Mouse (Mus musculus) Patski (cell line): ENCODE data around the gene Tas1r1. TPM values are rescaled to one million over a fixed set of nuclear protein-coding genes. Genes with fewer than 3 reads are reported as not detected.

Experiments
- ATAC-seq: fragments of 100-300 bp; one replicate; pipeline ENCODE4 v1.8.0; 2021
- CTCF ChIA-PET: fragments of 350-600 bp; sonication (Branson Sonifier 250); formaldehyde crosslinking; loops from one replicate; lab custom pipeline; 2022; ENCODE audit warnings: inconsistent platforms; lab: Charles Lee
- POLR2A ChIA-PET: fragments of 350-600 bp; sonication (Branson Sonifier 250); formaldehyde crosslinking; loops from one replicate; lab custom pipeline; 2022; ENCODE audit warnings: antibody characterized with exemption, inconsistent platforms; lab: Charles Lee
- DNase-seq: peaks from one replicate; pipeline ENCODE4 v3.0.0-alpha.2; 2011; ENCODE audit warnings: low read depth, low spot score
- H3K27me3 ChIP-seq: fragments of 371-371 bp; one replicate; pipeline ENCODE4 v1.5.1; 2021
- CTCF ChIP-seq: fragments of 100-300 bp; IDR thresholded peaks from one replicate; pipeline ENCODE4 v1.5.1; 2021
- in situ Hi-C: fragments of 300-500 bp; cut with MboI; formaldehyde crosslinking; loops from 3 replicates; pipeline ENCODE4 v1.11.1; 2018; ENCODE audit warnings: low pct_unique_long_range_greater_than_20kb, mixed read lengths
- polyA plus RNA-seq: library from polyadenylated mRNA; unstranded; gene quantifications from one replicate; pipeline ENCODE4 v1.2.3, GENCODE M21; 2021

Tas1r1 gene
- polyA plus RNA-seq, result 0.56 TPM

DNA sequence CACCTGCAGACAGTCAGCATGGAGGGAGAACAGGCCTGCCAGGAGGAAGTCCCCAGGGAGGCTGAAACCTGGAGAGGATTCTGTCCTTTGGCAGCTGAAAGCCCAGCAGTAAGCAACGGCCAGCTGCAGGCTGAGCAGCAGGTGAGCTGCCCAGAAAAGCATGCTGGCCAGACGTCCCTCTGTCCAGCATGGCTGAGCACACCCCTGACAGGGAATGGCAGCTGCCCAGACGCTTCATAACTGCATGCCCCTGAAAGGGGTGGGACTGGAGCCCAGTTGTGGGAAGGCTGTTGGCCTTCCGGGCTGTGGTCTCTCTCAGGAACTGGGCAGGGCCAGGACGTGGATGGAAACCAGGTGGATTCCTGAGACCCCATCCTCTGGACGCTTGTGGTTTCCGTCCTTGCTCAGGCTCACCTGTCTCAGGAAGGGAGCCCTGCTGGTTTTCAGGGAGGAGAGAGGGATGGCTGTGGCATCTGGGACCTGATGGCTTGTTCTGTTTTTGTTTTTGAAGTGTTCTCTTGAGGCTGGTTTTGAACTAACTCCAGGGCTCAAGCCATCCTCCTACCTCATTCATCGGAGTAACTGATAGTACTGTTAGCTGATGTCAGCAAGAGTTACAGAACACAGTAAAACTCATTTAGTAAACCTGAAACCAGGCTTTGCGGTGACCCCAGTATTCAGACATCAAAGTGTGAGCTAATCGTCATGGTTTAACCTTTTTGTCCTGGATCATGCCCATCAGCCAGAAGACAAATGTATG, at the start of gene Tas1r1:
Tas1r1 (minus strand) TSS at position 344 of the 760 bp plus-strand sequence.
- DNase-seq (no peak), ATAC-seq (no peak)
- H3K27me3 ChIP-seq, result no peaks in the 10 kb centered on the region
- POLR2A ChIA-PET, result interaction anchor here (0.6 to 1.4 kb wide), 5 partner anchors 9 to 55 kb away, joined by 3 to 4 read pairs (median 3); no protein-coding TSS in a partner anchor
- no peak for TF ChIP-seq CTCF
- CTCF ChIA-PET, result interaction anchor here (0.6 to 3.5 kb wide), 10 partner anchors 9 to 63 kb away, joined by 3 to 21 read pairs (median 3); no protein-coding TSS in a partner anchor
- in situ Hi-C loops, result no loop called here

DNA sequence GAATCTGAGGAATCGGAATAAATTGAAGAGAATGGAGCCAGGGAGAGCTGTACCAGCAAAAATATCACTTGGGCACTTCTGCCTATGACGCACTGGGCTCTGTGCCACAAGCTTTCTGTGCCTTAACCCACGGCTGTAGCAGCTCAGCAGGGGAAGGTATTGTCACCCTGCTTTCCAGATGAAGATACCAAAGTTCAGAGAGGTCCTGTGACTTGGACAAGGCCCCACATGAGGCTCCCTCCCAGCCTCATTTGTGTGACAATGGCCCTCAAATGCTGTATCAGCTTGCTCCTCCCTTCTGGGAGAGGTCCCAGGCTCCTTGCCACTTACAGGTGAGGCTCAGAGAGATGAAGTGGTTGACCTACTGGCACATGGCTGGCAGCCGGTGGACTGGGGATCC, 49.8 kb upstream of the Tas1r1 start:
- POLR2A ChIA-PET, result interaction anchor here (0.5 to 0.8 kb wide), 2 partner anchors 29 to 389 kb away, joined by 3 read pairs; no protein-coding TSS in a partner anchor
- in situ Hi-C loops, result no loop called here
- no peak for DNase-seq
- H3K27me3 ChIP-seq, result no peaks in the 10 kb centered on the region
- no peak for ATAC-seq
- CTCF ChIA-PET, result no interaction called here
- TF ChIP-seq CTCF, result no peak

DNA sequence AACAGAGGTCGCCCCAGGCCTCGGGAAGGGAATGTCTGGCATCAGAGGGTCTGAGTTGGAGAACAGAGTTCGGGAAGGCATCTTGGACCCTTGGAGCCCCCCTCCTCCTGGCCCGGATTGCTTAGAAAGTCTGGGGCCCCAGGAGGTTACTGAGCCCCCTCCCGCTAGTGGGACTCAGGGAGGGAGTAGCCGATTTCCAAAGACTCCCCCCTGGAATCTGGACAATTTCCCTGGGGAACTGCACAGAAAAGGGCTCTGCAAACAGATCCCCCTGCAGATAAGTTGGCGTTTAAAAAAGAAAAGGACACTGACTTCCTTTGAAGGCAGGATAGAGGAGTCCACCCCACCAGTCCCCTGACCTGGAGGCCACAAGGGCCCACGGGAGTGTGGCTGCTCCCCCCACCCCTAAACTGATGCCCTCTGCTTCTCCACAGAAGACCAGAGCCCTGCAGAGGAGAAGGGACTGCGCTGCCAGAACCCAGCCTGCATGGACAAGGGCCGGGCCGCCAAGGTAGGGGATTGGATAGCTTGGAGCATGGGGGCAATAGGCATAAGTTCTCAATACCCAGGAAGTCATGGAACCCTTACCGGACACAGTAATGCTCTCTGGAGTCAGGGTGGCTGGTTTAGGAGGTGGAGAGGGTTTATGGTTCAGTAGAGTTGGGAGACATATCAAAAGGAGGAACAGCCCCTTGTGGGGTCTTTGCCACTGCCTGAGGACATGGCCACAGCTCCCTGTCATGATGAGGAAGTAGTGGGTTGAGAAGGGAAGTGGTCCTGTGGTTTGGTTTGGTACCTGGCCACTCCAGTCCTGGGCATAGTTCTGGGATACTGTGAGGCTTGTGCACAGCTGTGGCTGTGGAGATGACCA, 49.1 kb upstream of the Tas1r1 start:
- no peak for TF ChIP-seq CTCF
- in situ Hi-C loops, result no loop called here
- ATAC-seq (peak; percentile 22), DNase-seq (no peak)
- ChIA-PET CTCF (no interaction called here), POLR2A (interaction anchor here (0.8 to 1.2 kb wide), 2 partner anchors 28 to 48 kb away, joined by 3 read pairs; partner anchors contain the start of gene Nol9)
- H3K27me3 ChIP-seq, result no peaks in the 10 kb centered on the region

DNA sequence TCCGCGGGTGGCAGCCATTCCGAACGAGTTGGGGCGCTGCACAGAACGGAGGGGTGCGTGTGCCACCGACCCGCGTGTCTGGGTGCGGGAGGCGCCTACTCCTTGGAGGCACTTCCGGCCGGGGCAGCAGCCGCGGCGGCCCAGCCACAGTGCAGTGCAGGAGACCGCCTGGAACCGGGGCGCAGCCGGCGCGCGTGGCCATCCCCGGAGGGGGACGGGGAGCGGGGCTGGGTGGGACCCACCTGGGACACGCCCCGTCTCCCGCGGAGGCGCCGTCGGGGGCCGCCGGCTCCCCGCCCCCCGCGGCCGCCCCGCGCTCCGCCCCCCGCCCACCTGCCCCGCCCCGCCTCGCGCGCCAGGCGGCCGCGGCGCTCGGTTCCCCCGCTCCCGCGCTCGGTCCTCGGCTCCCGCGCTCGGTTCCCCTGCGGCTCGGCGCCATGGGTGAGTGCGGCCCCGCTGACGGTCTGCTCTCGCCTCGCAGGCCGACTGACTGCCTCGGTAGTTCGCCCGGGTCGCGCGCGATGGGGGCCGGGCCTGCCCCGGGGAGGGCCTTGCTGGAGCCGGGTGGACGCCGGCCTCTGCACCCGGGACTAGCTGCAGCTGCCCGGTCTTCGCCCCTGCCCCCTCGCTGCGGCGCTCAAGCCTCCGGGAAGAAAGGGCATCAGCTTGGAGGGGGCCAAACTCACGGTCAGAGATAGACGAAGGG, 48.3 kb upstream of the Tas1r1 start:
- POLR2A ChIA-PET, result interaction anchor here (0.7 to 1.2 kb wide), 2 partner anchors 48 to 387 kb away, joined by 3 to 4 read pairs; partner anchors contain the start of gene Nol9
- no peak for DNase-seq
- CTCF ChIA-PET, result no interaction called here

DNA sequence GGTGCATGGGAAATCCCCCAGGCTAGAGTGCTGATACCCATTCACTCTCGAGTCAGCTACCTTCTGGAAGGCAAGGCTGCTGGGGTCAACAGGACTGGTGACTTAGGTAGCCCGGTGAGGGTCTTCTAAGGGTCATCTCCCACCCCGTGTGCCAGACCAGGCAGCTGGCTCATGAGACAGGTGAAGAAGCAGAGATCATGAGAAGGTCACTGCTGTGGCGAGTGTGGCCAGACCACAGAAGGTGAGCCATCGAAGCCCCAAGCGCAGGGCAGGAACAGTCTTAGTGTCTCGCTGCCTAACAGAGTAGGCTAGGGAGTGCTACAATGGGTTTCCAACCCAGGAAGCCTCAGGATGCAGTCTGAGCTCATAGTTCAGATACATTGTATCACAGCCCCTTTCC, 46.2 kb upstream of the Tas1r1 start:
- no peaks in the 10 kb centered on the region for H3K27me3 ChIP-seq
- ChIA-PET CTCF (interaction anchor here (1.5 kb wide), 1 partner anchor 10 kb away, joined by 5 read pairs; no protein-coding TSS in a partner anchor), POLR2A (no interaction called here)
- TF ChIP-seq CTCF, result no peak
- in situ Hi-C loops, result no loop called here
- no peak for ATAC-seq
- no peak for DNase-seq

More for the DNA sequence above, 48.3 kb upstream of the Tas1r1 start:
- TF ChIP-seq CTCF, result no peak
- H3K27me3 ChIP-seq, result no peaks in the 10 kb centered on the region
- peak; percentile 52 for ATAC-seq
- in situ Hi-C loops, result no loop called here

DNA sequence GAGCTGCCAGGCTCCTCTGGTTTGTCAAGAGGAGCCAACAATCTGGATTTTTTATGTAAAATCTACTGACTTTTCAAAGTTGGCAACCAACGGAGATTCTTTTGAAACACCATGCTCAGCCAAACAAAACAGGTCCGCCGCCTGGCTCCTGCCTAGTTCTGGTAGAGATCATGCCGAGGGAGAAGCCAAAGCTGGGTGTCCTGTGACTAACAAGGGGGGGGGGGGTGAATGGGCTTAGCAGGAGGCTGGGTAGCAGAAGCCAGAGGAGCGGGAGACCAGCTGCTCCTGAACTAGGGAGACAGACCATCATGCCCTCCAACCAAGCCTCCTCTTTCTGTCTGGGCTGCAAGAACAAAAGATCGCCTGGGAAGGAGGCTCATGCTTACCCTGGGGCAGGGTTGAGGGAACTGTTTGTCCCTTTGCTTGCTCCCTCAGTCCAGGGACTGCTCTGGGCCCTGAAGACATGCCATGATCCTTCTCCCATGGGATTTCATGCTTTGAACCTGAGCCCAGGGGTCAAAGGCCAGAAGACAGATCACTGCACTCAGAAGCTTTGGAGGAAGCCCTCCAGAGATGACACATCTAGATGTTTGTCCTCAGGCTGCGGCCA, 45.3 kb upstream of the Tas1r1 start:
- in situ Hi-C loops, result no loop called here
- CTCF ChIA-PET, result no interaction called here
- TF ChIP-seq CTCF, result no peak
- DNase-seq (peak; percentile 65), ATAC-seq (peak; percentile 33)
- POLR2A ChIA-PET, result no interaction called here
- H3K27me3 ChIP-seq, result no peaks in the 10 kb centered on the region

DNA sequence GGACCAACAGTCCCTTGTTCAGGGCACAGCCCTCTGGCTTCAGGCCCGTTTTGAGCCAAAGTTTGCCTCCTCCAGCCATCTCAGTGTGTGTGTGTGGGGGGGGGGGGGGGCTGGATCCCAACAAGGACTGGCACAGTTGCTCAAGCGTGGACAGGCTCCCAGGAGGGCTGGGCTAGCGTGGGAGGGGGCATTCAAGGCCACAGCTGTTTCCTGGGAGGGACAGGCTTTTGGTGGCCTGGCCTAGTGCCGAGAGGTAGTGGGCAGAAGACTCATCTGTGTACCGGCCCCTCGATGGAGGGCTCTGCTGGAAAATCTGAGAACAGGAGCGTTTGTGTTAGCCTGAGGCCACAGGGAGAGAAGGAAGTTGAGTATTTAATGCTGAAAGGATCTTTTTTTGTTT, 41.6 kb upstream of the Tas1r1 start:
- no peaks in the 10 kb centered on the region for H3K27me3 ChIP-seq
- no peak for ATAC-seq
- TF ChIP-seq CTCF, result no peak
- in situ Hi-C loops, result no loop called here
- POLR2A ChIA-PET, result no interaction called here
- no peak for DNase-seq
- CTCF ChIA-PET, result no interaction called here

DNA sequence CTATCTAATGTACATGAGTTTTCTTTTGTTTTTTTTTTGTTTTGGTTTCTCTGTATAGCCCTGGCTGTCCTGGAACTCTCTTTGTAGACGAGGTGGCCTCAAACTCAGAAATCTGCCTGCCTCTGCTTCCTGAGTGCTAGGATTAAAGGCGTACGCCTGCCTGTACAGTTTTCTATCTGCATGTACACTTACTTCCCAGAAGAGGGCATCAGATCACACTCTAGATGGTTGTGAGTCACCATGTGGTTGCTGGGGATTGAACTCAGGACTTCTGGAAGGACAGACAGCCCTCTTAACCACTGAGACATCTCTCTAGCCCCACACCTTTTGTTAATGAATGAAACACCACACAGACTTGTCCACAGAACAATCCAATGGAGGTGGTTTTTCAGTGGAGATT, 40.9 kb upstream of the Tas1r1 start:
- TF ChIP-seq CTCF, result no peak
- POLR2A ChIA-PET, result no interaction called here
- DNase-seq, result no peak
- in situ Hi-C loops, result no loop called here
- ATAC-seq, result no peak
- H3K27me3 ChIP-seq, result no peaks in the 10 kb centered on the region
- CTCF ChIA-PET, result interaction anchor here (1.2 kb wide), 1 partner anchor 17 kb away, joined by 4 read pairs; no protein-coding TSS in a partner anchor

DNA sequence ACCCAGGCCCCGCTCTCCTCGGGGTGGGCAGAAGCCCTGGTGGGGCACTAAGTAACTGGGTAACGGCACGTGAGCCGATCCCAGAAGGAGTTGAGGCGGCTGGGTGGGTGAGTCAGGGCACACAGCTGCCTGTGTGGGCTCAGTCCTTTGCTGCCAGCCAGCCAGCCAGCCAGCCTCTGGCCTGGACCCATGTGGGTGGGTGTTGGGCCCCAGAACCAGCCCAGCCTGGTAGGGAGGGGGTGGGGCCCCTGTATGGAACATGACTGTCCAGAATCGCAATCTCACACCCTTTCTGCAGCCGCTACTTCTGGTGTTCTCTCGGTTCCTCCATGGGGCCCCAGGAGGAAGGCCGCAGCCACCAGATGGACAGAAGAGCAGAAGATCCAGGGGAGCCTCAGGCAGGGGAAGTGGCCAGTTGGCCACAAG, 39.8 kb upstream of the Tas1r1 start:
- H3K27me3 ChIP-seq, result no peaks in the 10 kb centered on the region
- CTCF ChIA-PET, result no interaction called here
- POLR2A ChIA-PET, result interaction anchor here (0.7 kb wide), 1 partner anchor 31 kb away, joined by 3 read pairs; no protein-coding TSS in a partner anchor
- in situ Hi-C loops, result no loop called here
- DNase-seq, result no peak
- no peak for TF ChIP-seq CTCF
- no peak for ATAC-seq
